Mouse (Mus musculus): ENCODE data around the gene Prom2.

DNA sequence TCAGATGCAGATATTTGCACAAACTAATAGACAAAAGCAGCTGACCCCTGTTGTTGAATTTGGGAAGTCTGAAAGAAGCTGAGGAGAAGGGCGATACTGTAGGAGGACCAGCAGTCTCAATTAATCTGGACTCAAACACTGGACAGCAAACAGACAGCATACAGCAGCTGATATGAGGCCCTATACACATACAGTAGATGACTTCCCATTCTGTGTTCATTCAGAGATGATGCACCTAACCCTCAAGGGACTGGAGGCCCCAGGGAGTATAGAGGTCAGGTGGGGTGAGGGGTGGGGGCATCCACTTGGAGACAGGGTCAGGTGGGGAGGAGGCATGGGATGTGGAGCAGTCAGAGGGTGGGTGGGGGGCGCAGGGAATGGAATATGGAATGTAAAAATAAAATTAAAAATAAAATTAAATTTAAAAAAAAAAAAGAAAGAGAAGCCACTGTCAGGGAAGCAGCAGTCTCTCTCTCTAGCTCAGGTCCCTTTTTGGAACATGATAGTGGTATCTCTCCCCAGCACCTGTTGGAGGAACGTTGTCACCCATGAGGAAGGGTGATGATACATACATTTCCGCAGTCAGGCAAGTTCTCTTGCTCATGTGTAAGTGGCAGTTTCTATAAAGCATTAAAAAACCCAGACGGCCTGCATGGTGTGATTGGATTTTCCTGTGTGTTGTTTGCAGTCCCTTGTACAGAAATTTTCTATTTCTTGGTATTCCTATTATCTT lies 7.2 kb upstream of the Prom2 start:
- TF ChIP-seq CTCF (IDR thresholded peaks at IDR 0.05; ENCODE audit: low read depth, low read length) (no peak), POLR2A (IDR thresholded peaks at IDR 0.05; ENCODE audit: extremely low read depth, insufficient read depth, low read length) (no peak)
